In the genomic region with DNA sequence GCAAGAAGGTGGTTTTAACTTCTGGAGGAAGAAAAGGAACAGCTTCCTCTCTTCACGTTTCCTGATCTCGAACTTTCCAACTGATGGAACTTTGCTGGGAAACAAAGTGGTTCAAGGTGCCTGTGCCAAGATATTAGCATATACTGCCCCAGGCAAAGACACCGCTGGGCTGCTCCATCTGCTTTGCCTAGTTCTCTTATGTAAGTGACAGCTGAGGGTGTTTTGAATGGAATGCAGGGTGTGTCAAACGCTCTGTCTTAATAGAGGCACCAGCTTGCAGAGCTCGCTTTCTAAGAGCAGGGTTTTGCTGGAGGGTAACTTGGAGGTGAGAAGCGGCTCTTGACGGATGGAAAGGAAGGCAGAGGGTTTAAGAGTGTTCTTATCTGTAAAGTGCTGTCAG, we compare ENCODE assay signal across 9 mouse cellular contexts. TPM values are rescaled to one million over a fixed set of nuclear protein-coding genes. Genes with fewer than 3 reads are reported as not detected.
DNase-seq lines count a peak whose midpoint lies in the region; ATAC-seq and TF ChIP-seq lines count a peak whose summit lies in the region.
"Had no signal": no experiment of that assay in that cellular context is flagged by ENCODE, and none has a peak within 500 bp of the region (broad histone marks: within the 10 kb centered on the region; RNA-seq: fewer than 3 reads in every experiment).

No protein-coding gene starts in this region.

- no peak for TF ChIP-seq CTCF in forebrain, postnatal 0 days (IDR thresholded peaks at IDR 0.05; ENCODE audit: low read depth)

- intact Hi-C loops in gastrocnemius, postnatal 36 days (cut with DNase I): no loop called here

- H3K27me3 ChIP-seq in forebrain, postnatal 0 days (ENCODE audit: insufficient read depth, low read length): no peaks in the 10 kb centered on the region

- no peaks in the 10 kb centered on the region for H3K9me3 ChIP-seq in forebrain, postnatal 0 days (ENCODE audit: low read length)

- ATAC-seq in forebrain, postnatal 0 days: peak; percentile 51; the same call in 1 of the 2 replicates

- WGBS in forebrain, postnatal 0 days: 22% methylated on average over 7 of the region's 7 CpGs

- no peaks in the 10 kb centered on the region for H3K4me1 ChIP-seq in forebrain, postnatal 0 days (ENCODE audit: insufficient read depth)

- H3K4me2 ChIP-seq in forebrain, postnatal 0 days (ENCODE audit: low read depth): no peak overlapping the region

- no peaks in the 10 kb centered on the region for H3K36me3 ChIP-seq in forebrain, postnatal 0 days (ENCODE audit: insufficient read depth)

- H3K4me3 ChIP-seq in forebrain, postnatal 0 days (ENCODE audit: low read depth, low read length): no peak overlapping the region

- no peak overlapping the region for H3K27ac ChIP-seq in forebrain, postnatal 0 days (ENCODE audit: low read depth, low read length)

- H3K9ac ChIP-seq in forebrain, postnatal 0 days: no peak overlapping the region

- DNase-seq in embryo, embryonic 10.5 days (ENCODE audit: low spot score): peak; percentile 33
- no peak for DNase-seq in embryo, embryonic 9.5 days (ENCODE audit: extremely low spot score)
- DNase-seq in lung, adult 18-20 months: peak; percentile 10 to 33
- DNase-seq in lung, postnatal 4 days: no peak
- no peak for DNase-seq in forebrain, postnatal 0 days
- peak; percentile 39 for DNase-seq in lung, postnatal 25 days (ENCODE audit: low spot score)
- no peak for DNase-seq in gastrocnemius, postnatal 36 days
- no peak for DNase-seq in urinary bladder, adult 2 months (ENCODE audit: low spot score)

RNA-seq across cellular contexts. Expression of gene Slc4a3, which starts 42.8 kb away (rescaled TPM):
- 101 and 120 TPM in 2 replicates for total RNA-seq in forebrain, postnatal 0 days (2014; rRNA removed)
- 56.0 and 73.0 TPM in 2 replicates for polyA plus RNA-seq in forebrain, postnatal 0 days (2015; fragmentation: Nextera tagmentation; extraction: Ambion mirVana)
- 1 to 10 TPM; 4.7 to 9.6 TPM for total RNA-seq in gastrocnemius, postnatal 36 days (2021)
- 31.5 and 33.4 TPM in 2 replicates for polyA plus RNA-seq in urinary bladder, adult 2 months (2012; rRNA removed)
- total RNA-seq: megakaryocyte-erythroid progenitor cell, adult 5-6 weeks had no signal

Comparison
In these comparisons a context has a peak if more than half of its experiments do, and no peak if none do; other contexts are left out.
1. DNase-seq: peak in embryo, embryonic 10.5 days (single experiment), lung, adult 18-20 months (2 of 2) and lung, postnatal 25 days (single experiment); none in embryo, embryonic 9.5 days (single experiment), lung, postnatal 4 days (0 of 2), forebrain, postnatal 0 days (single experiment), gastrocnemius, postnatal 36 days (0 of 2) and urinary bladder, adult 2 months (single experiment).